Mouse (Mus musculus): ENCODE data around the gene Aqp9.

The Aqp9 gene

DNA sequence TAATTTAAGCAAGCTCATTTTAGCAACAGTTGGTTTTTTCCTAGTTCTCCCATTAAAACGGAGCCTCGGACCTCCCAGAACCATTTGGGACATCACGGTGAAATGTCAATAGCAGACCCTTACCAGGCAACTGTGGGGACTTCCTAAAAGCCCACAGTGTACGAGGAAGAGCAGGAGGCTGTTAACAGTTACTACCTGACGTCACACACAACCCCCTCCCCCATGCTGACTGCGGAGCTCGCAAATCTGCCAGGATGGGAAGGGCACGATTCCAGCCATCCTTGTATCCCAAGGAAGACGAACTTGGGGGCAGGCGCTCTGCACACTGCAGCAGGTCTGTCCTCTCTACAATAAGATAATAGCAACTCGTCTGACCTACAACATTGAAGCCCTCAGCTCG lies at the start of gene Aqp9:
Gene Aqp9 (minus strand): TSS at position 172 of the 400 bp plus-strand sequence.
- DNase-seq (ENCODE audit: low read depth, low spot score), result no peak

DNA sequence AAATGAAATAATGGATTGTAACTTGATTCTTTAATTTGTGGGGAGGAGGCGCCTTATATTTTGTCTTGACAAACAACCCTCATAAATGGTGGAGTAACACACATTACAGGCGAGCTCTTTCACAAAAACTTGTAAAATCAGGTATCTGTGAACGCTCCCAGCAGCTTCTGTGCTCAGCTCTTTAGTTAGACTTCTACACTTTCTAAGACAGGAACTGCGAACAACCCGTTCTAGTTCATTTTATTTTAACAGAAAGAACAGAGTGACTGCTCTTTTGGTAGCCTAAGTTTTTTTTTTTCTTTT lies 49.3 kb upstream of the Aqp9 start:
- DNase-seq (ENCODE audit: low read depth, low spot score), result no peak

DNA sequence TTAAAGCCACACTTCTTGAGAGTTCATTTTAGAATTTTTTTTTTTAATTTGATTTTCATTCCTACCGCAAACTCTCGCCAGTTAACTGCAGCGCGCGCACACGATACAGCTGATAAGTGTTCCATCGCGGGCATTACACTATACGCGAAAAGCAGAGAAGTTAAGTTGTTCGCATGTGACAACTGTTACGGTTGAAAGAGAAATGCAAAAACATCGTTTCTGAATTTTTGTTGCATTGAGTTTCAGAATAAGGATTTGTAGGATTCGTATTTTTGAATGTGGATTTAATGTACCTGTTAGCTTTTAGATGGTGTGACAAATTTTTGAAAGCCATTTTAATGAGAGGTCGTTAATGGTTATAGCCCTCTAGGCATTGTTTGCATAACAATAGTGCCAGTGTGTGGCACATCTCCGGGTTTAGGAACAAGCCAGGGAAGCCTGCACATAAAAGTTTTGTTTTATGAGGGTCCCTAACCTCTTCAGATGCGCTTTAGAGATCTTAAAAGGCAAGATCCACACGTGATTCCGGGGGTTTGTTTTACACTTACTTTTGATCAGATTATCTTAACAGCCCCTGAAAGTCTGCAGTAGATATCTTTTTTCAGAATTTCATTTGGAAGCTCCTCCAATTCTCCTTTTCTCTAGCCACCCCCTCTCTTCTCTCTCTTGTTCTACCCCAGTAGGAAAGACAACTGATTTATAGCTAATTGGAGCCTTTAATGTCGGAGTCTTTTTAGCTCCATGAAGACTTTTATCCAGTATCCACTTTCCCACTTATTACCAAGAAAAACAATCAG lies 48.7 kb upstream of the Aqp9 start:
- peak; percentile 69 for DNase-seq (ENCODE audit: low read depth, low spot score)

DNA sequence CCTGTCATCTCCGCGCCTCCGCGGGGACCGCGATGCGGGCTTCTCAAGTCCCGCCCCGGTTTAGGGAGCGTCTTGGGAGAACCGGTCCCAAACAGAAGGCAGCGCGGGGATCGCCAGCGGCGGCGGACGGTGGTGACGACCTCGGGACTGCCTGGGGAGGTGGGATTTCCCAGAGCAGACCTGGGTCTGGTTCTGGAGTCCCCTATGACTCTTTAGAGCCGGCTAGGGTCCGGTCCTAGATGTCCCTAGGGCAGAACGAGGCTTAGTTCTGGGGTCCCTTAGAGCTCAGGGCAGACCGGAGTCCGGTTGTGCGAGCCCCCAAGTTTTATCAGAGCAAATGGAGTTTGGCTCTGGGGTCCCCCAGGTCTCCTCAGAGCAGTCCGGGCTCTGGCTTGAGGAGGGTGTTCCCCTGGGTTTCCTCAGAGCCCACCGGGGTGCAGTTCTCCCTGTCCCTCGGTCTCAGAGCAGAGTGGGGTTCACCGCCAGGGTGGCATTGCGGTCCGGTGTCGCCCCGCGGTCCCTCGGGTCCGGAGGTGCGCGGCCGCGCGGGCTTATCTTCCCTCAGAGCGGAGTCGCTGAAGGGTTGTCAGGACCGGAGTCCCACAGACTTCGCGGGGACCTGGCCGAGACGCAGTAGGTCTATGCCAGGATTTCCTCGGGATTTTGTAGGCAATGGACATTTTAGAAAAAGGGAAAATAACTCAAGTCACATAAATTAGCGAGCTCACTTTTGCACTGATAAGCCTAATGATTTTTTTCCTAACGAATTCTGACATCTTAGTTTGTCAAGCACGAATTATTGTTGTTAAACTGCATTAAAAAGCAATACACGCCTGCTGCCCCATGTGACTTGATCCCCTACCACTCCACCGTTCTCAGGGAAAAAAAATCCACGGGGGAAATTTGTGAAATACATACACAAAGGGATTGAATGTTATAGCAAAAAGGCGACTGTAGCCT lies 47.8 kb upstream of the Aqp9 start:
- peak; percentile 39 for DNase-seq (ENCODE audit: low read depth, low spot score)

DNA sequence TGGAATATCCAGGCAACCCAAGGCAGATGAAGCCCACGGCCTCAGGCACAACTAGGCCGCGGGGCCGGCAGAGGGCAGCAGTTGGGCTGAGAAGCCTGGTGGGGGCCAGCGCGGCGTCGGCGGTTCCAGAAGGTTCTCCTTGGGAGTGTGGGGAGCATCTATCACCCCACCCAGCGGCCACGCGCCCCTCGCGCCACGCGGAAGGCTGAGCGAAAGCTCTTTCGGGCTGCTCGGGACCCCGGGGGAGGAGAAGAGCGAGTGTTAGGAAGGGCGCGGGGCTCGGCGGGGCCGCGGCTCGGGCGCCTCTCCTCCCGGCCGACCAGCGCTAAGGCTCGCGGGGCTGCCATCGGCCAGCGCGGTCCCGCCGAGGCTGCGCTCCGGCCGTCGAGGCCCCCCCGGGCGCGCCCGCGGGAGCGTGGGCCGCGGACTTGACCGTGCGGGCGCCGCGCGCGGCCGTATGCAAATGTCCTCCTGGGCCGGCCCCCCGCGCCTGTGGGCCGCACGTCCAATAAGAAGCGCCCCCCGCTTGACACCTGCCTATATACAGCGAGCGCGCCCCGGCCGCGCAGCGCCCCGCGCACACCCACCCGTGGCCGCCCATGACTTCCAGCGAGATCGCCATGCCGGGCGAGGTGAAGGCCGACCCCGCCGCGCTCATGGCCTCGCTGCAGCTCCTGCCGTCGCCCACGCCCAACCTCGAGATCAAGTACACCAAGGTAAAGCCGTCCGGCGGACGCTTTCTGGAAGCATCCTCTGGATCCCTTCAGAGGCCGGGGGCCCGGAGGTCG lies 47.0 kb upstream of the Aqp9 start, which contains the start of gene Aldh1a2:
Gene Aldh1a2 (plus strand): TSS at position 542 of the 788 bp plus-strand sequence.
- DNase-seq (ENCODE audit: low read depth, low spot score), result peak; percentile 70

DNA sequence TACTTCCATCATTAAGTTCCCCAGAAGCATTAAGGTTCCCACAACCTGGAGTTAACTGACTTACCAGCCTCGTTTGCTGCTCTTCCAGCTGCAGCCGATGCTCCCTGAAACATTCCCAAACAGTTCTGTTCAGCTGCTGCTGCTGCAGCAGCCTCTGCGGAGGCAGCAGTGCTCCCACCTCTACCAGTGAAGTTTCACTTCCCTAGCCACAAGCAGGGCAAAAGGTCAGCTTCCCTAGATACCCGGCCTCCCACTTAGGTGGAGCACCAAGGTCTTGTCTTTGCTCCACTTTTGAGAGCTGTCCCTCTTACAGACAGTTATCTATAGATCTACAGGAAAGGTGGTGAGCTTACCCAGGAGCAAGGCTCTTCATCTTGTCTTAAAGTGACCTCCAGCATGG lies 45.2 kb upstream of the Aqp9 start:
- no peak for DNase-seq (ENCODE audit: low read depth, low spot score)

DNA sequence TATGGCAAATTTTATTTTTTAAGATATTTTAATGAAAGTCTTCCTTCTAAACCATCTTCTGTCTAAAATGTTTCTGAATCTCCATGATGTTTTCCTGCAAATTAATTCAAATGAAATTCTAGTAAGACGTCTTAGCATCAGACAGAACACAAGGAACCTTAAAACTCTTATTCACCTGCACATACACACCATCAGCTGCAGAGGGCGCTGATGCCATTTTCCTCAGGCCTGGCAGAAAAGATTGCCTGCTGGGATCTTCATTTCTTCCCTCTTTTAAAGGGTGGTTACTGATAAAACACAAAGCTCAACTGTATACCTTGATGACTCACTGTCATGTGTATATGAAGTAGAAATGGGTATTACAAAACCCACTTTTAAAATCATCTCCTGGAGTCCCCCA lies 42.4 kb upstream of the Aqp9 start:
- DNase-seq (ENCODE audit: low read depth, low spot score), result peak; percentile 63

DNA sequence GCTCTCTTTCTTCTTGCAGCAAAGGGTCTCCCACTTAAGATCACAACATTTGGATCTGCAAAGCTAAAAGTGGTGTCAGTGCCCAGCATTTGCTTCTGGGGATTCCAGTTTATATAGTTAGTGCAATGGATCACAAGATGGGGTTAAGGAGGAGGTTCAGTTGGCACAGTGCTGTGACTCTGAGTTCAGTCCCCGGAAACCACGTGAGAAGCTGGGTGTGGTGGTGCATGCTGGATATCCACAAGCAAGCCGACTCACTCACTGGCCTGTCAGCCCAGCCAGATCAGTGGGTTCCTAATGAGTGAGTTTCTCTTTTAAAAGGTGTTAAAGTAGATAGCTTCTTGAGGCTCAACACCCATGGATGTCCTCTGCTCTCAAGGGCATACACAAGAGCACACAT lies 40.8 kb upstream of the Aqp9 start:
- DNase-seq (ENCODE audit: low read depth, low spot score), result no peak

DNA sequence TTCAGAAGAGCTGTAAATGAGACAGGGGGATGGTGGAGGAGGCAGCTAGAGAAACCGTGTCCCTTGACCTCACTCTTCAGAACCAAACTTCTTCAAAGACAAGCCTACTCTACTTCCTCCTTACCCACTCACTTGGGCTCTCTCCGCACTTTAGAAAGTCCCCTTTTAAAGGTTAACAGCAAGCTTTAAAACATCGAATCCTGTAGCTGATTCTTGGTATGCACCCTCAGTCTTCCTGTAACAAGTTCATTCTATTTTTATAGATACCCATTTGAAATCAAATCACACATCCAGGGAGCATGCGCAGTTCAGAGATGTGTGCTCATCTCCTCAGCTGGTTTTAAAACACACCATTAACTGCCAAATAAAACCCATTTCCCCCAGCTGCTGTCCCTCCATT lies 33.8 kb upstream of the Aqp9 start:
- DNase-seq (ENCODE audit: low read depth, low spot score), result no peak

DNA sequence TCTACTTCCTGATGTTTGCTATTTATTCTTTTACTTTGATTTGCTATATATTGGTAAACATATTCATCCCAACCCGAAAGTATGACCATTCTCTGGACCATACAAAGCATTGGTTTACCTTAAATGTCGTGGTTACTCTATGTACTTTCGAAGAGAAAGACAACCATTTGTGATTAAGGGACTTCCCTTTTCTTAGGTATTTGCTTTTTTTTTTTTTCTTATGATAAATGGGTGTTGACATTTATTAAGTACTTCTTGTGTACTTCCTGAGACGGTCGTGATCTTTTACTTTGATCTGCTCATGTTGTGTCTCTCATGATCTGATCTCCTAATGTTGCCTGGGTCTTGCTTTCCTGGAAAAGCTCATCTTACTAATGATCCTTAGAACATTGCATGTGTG lies 30.3 kb upstream of the Aqp9 start:
- DNase-seq (ENCODE audit: low read depth, low spot score), result no peak

DNA sequence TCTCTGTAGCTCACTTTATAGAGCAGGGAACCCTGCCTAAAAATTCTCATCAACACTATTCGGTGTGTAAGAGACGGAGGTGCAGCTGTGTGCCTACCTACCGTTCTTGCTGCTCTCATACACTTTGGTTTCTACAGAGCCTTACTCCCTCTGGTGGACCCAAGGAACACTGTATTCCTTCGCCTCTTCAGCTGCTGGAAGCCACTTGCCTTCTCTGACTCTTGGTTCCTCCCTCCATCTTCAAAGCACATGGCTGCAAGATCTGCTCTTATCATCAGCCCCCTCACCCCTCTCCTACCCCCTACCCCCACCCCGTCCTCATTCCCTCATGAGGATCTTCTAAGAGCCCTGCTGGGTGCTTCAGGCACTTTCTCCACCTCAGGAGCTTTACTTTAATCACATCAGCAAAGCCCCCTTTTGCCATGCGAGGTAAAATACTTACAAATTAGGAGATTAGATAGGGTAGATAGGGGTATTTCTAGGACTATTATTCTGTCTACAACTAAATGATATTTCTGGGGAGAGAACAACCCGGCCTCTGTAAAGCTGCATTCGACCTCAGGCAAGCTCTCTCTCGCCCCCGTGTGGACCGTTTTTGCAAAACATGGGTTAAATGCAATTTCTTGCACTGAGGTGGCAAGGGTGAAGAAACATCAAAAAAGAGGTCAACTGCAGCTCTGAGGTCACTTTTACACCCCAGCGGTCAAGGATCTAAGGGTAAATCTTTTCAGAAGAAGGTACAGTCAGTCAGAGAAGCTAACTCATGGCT lies 20.3 kb upstream of the Aqp9 start:
- DNase-seq (ENCODE audit: low read depth, low spot score), result peak; percentile 77

DNA sequence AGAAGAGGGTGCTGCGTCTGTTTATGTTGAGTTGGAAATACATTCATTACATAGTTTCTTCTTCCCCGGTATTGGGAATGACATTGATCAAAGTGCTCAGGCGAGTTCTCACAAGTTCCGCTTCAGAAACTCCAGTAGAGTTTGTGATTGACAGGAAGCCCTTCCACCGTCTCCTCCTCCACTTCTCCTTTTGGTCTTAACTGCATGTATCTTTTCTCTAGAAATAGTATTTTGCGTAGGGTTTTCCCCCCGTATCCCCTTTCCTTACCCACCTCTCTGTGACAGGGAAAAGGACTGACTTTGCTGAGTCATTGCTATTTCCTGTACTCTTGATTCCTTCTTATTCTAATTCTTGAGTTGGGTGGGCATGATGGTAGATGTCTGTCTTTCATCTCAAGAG lies 18.9 kb upstream of the Aqp9 start:
- no peak for DNase-seq (ENCODE audit: low read depth, low spot score)

DNA sequence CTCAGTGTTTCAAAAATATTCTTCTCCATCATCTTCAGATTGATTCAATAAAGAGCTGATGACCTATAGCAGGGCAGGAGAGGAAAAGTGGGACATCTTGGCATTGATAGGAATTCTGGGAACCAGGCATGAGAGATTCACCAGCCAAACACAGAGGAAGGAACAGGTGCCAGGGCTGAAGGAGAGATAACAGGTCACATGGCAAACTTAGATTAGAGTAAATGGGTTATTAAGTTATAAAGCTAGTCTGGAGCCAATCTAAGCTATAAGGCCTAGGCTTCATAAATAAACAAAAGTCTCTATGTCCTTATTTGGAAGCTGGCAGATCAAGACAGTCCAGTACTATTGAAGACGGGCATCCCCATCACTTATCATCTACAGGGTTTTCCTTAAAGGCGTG lies 17.3 kb upstream of the Aqp9 start:
- DNase-seq (ENCODE audit: low read depth, low spot score), result no peak

DNA sequence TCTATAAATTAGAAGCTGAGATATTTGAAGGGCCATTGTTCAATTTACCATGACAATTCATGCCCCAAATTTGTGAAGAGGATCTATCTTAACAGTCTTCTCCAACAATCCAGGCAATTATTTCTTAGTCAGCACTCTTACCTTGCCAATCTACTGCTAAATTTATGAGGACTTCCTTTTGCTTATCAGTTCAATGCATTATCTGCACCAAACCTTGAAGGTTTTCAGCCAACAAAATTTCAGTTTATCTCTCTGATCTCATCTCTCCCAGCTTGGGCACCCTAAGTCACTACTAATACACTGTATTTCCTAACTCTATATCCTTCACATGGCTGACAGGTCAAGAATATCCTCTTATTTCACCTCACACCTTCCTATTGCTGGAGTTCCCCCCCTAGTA lies 16.8 kb upstream of the Aqp9 start:
- no peak for DNase-seq (ENCODE audit: low read depth, low spot score)

DNA sequence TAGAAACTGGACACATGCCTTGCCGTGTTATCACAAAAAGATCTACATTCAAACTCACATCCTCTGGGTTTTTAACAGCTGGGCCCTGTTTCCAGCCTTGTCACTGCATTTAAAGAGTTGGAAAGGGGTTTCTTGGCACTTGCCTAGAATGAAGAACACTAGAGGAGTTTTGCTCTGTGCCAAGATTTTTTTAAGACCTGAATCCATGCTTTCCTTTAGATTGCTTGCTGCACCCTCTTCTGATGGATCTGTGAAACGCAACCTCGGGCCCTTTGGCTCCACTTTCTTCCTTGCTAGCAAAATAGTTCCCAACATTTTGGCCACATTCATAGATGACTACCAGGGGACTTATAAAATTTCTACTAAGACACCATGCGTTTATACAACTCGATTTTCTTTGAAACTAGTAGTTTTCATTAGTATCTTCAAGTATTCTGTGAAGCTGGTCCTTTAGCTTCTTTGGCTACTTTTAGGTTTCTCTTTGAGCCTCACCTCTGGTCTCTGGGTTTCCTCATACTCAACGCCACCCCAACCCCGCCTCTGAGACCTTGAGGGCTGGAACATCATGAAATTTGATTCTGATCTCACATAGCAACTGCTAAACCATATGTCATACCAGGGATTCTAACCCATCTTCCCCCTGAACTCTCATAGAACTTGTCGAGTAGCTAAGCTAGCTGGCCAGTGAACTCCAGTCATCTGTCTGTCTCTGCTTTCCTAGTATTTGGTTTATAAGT lies 11.7 kb upstream of the Aqp9 start:
- DNase-seq (ENCODE audit: low read depth, low spot score), result no peak

DNA sequence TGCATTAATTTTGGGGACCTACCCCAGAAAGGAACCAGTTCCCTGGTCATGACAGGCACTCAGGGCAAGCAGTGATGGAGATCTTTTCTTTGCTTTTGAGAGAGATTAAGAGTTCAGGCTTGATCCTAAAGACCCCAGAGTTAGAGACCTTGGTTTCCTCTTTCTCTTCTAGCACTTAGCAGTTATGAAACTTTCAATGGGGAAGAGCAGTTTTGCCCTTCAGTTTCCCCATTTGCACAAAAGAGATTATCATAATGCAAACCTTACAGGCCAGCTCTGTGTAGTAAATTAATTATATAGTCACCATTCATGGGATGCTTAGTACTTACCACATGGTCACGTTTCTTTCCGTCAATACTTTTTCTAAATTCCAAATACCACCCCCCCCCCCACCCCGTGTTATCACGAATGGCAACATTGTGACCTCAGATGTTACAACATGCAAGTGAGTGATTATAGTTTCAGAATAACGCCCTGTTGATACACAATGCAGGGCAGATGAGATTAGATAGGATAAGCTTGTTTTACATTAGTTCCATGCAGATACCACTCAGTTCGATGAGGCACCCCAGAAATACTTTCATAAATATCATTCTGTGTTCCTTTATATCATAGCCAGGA lies 10.9 kb upstream of the Aqp9 start:
- no peak for DNase-seq (ENCODE audit: low read depth, low spot score)

DNA sequence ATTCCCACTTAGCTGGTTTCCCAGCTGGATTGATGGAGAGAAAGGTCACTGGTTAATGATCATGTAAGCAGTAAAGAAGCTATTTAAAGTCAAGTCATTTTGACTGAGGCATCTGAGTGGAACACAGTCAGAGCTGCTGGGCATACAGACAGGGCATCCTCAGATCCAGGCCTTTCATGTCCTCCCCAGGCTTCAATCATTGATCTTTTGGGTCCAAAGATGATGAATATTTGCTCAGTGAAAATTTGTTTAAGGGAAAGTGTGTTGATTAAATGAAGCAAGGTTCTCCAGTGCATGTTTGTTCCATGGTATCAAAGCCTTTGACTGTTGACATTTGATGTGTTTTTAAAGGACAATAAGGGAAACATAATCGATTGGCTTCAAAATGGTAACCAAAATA lies 7.2 kb upstream of the Aqp9 start:
- DNase-seq (ENCODE audit: low read depth, low spot score), result no peak

DNA sequence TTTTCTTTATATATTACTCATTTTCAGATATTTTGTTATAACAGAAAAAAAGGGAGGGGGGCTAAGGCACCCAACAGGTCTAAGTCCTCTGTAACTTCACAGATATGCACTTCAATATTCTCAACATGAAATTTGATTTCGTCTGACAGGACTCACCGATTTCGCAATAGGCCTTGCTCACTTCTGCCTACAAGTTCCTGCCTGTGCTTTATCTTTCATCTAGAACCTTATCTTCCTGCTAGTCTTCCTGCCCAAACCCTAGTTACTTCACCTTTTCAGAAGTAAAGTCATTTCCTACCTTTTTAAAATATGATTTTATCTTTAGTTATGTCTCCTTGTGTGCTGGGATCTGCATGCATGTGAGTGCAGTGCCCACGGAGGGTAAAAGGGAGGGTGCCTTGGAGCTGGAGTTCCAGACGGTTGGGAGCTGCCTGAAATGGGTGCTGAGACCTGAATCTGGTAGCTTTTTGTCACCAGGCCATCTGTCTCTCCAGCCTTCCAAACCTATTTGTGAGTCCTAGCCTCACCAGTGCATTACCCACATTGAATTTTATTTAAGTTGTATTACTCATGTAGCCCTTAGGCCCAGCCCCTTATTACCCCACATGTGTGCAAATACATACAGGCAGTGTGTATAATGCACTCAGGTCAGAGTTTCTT lies 6.0 kb upstream of the Aqp9 start:
- DNase-seq (ENCODE audit: low read depth, low spot score), result no peak

DNA sequence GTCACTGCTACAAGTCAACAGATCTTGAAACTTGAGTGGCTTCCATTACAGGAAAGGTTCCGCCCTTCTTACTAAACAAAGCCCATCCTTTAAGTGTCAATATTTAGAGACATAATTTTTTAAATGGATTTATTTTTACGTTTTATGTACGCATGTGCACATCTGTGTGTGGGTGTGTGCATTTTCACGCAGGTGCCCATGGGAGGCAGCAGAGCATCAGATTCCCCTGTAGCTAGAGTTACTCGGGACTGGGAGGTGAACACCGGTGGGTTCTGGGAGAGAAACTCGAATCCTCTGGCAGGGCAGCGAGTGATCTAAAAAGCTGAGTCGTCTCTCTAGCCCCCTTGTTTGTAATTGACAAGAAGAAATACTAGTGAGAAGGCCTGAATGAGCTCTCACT lies 5.1 kb upstream of the Aqp9 start:
- DNase-seq (ENCODE audit: low read depth, low spot score), result no peak
